Mouse (Mus musculus) E14TG2a.4 (cell line): Measurements from ENCODE around the gene Prr12.

Source experiments
- H3K27me3 ChIP-seq: 2 replicates; pipeline ENCODE4 v1.6.1; 2014; ENCODE audit warnings: low read length, control low read depth; ENCODE audit not compliant: insufficient read depth
- H3K36me3 ChIP-seq: 2 replicates; pipeline ENCODE4 v1.6.1; 2014; ENCODE audit warnings: low read length, control low read depth; ENCODE audit not compliant: insufficient read depth
- H3K4me1 ChIP-seq: replicated peaks from 2 replicates; pipeline ENCODE4 v1.6.1; 2014; ENCODE audit warnings: low read depth, low read length, control low read depth
- H3K4me3 ChIP-seq: replicated peaks from 2 replicates; pipeline ENCODE4 v1.5.1; 2014; ENCODE audit warnings: mild to moderate bottlenecking, low read length
- H3K9me3 ChIP-seq: 2 replicates; pipeline ENCODE4 v1.6.1; 2014; ENCODE audit warnings: low read length, control low read depth
- CTCF ChIP-seq: conservative IDR thresholded peaks from 2 replicates; pipeline ENCODE4 v1.5.1; 2014; ENCODE audit warnings: low read length
- NANOG ChIP-seq: IDR thresholded peaks from 2 replicates; pipeline ENCODE4 v1.6.1; 2014; ENCODE audit warnings: borderline replicate concordance, low read length, mixed read lengths
- POU5F1 ChIP-seq: IDR thresholded peaks from 2 replicates; pipeline ENCODE4 v1.6.1; 2014; ENCODE audit warnings: low read length, borderline replicate concordance

The Prr12 gene

GRCm38 (mm10) chr7:45069671-45070070, 17.0 kb upstream of the Prr12 start:
- Histone ChIP-seq H3K36me3 (peaks cover 35% of the 10 kb centered on the region), H3K4me1 (peaks cover 95% of the 10 kb centered on the region), H3K9me3 (no peaks in the 10 kb centered on the region), H3K4me3 (no peak overlapping the region), H3K27me3 (no peaks in the 10 kb centered on the region)
- TF ChIP-seq NANOG (no peak), POU5F1 (no peak), CTCF (no peak)

DNA sequence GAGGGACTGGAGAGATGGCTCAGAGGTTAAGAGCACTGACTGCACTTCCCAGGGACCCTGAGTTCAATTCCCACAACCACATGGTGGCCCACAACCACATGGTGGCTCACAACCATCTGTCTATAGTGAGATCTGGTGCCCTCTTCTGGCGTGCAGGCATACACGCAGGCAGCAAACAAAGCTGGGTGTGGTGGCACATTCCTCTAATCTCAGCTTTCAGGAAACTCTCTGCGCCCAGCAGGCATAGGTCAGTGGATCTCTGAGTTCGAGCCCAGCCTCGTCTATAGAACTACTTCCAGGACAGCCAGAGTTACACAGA, 15.3 kb upstream of the Prr12 start:
- H3K9me3 ChIP-seq, result no peaks in the 10 kb centered on the region
- peaks cover 92% of the 10 kb centered on the region for H3K4me1 ChIP-seq
- no peaks in the 10 kb centered on the region for H3K27me3 ChIP-seq
- no peak for TF ChIP-seq POU5F1
- peak; percentile 74 for TF ChIP-seq CTCF
- H3K4me3 ChIP-seq, result no peak overlapping the region
- H3K36me3 ChIP-seq, result peaks cover 25% of the 10 kb centered on the region

GRCm38 (mm10) chr7:45067190-45067999, 14.7 kb upstream of the Prr12 start:
- no peak for TF ChIP-seq NANOG
- TF ChIP-seq POU5F1, result no peak
- TF ChIP-seq CTCF, result no peak
- no peaks in the 10 kb centered on the region for H3K9me3 ChIP-seq
- no peaks in the 10 kb centered on the region for H3K27me3 ChIP-seq
- peaks cover 86% of the 10 kb centered on the region for H3K4me1 ChIP-seq
- no peak overlapping the region for H3K4me3 ChIP-seq
- peaks cover 25% of the 10 kb centered on the region for H3K36me3 ChIP-seq

DNA sequence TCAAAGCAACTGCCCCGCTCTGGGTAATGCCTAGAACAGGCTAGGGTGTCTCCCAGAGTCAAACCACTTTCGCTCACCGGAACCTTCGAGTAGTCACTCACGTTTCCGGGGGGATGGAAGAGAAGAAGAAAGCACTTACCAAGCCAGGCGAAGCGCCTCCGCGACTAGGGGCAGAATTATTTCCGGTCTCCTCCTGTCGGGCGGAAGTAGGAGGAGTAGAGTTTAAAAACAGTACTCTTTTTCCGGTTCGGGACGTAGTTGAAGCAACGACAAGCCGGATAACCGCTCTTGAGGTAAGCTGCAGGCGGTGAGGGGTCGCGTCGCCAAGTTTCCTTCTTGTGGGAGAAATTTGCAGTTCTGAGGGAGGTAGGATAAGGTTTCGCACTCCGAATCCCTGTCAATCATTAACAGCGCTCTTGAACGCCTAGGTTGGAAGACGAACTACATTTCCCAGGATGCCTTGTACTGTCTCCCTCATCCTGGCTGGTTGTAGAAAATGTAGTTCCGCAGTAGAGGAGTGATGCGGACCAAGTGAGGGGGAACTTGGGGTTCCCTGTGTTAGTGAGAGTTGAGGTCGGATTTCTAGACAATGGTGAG, 9.7 kb upstream of the Prr12 start, which contains the start of the genes Nosip and Prrg2:
Gene Nosip (plus strand): TSS at position 191 of the 597 bp plus-strand sequence.
Gene Prrg2 (minus strand): TSS at position 439 of the 597 bp plus-strand sequence.
- TF ChIP-seq POU5F1 (no peak), CTCF (no peak), NANOG (no peak)
- peaks cover 12% of the 10 kb centered on the region for H3K36me3 ChIP-seq
- peaks cover 73% of the 10 kb centered on the region for H3K4me1 ChIP-seq
- H3K4me3 ChIP-seq, result peak within 1 kb of the TSS; percentile 95
- H3K9me3 ChIP-seq, result no peaks in the 10 kb centered on the region
- no peaks in the 10 kb centered on the region for H3K27me3 ChIP-seq

DNA sequence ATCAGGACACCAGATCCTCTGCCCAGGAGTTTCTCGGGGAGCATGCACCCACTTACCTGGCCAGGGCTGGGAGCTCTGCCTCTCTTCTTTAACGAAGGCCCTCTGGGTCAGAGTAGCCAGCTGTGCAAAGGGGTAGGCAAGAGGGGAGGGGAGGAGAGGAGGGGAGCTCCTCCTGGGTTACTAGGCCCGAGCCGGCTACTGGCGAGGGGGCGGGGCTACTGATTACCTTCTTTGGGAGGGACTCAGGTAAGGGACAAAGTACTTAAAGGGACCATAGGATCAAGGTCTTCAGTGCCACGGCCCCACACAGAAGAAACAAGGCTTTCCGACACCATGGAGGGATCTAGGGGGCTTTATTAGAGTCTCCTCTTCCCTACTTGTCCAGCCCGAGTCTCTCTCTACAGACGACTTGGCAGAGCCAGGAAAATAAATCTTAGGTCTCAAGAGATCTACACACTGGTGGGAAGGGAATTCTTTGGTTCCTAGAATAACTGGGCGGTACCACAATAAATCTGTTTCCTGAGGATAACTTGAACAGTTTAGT, 8.9 kb upstream of the Prr12 start:
- Histone ChIP-seq H3K4me1 (peaks cover 73% of the 10 kb centered on the region), H3K36me3 (peaks cover 12% of the 10 kb centered on the region), H3K9me3 (no peaks in the 10 kb centered on the region), H3K27me3 (no peaks in the 10 kb centered on the region), H3K4me3 (peak overlapping the region; percentile 95)
- TF ChIP-seq CTCF (no peak), NANOG (no peak), POU5F1 (no peak)

GRCm38 (mm10) chr7:45060632-45061122, 8.0 kb upstream of the Prr12 start:
- TF ChIP-seq POU5F1 (no peak), CTCF (no peak), NANOG (no peak)
- Histone ChIP-seq H3K9me3 (no peaks in the 10 kb centered on the region), H3K36me3 (peaks cover 7% of the 10 kb centered on the region), H3K27me3 (no peaks in the 10 kb centered on the region), H3K4me1 (peaks cover 71% of the 10 kb centered on the region), H3K4me3 (no peak overlapping the region)

- TF ChIP-seq NANOG (no peak), CTCF (no peak), POU5F1 (no peak)
- Histone ChIP-seq H3K9me3 (no peaks in the 10 kb centered on the region), H3K36me3 (peaks cover 1% of the 10 kb centered on the region; the same call in 1 of the 2 replicates), H3K27me3 (no peaks in the 10 kb centered on the region), H3K4me1 (peaks cover 67% of the 10 kb centered on the region), H3K4me3 (no peak overlapping the region)
Observed at GRCm38 (mm10) chr7:45058607-45059571, 6.2 kb upstream of the Prr12 start.

- H3K36me3 ChIP-seq, result no peaks in the 10 kb centered on the region
- no peaks in the 10 kb centered on the region for H3K9me3 ChIP-seq
- no peaks in the 10 kb centered on the region for H3K27me3 ChIP-seq
- peaks cover 66% of the 10 kb centered on the region for H3K4me1 ChIP-seq
- H3K4me3 ChIP-seq, result peak overlapping the region; percentile 24
- TF ChIP-seq NANOG, result no peak
- TF ChIP-seq CTCF, result no peak
- no peak for TF ChIP-seq POU5F1
Observed at GRCm38 (mm10) chr7:45056972-45057348, 4.3 kb upstream of the Prr12 start.
